Comparison of ENCODE assay signal across 9 mouse cellular contexts in genomic region chr9:51292674-51293073, GRCm38 (mm10). TPM values are rescaled to one million over a fixed set of nuclear protein-coding genes. Genes with fewer than 3 reads are reported as not detected.
DNase-seq lines count a peak whose midpoint lies in the region; ATAC-seq and TF ChIP-seq lines count a peak whose summit lies in the region.
"Had no signal": no experiment of that assay in that cellular context is flagged by ENCODE, and none has a peak within 500 bp of the region (broad histone marks: within the 10 kb centered on the region; RNA-seq: fewer than 3 reads in every experiment).

No protein-coding gene starts in this region.

- H3K27ac ChIP-seq in forebrain, embryonic 11.5 days (ENCODE audit: low read depth, low read length): no peak overlapping the region
- no peak overlapping the region for H3K27ac ChIP-seq in layer of hippocampus, adult 2 months
- H3K27ac ChIP-seq: liver, embryonic 15.5 days had no signal

- WGBS in forebrain, embryonic 11.5 days: 36% methylated on average over 4 of the region's 4 CpGs

- H3K36me3 ChIP-seq in G1E (replicated peaks): no peaks in the 10 kb centered on the region
- H3K36me3 ChIP-seq in forebrain, embryonic 11.5 days (ENCODE audit: control insufficient read depth, insufficient read depth, low read length): no peaks in the 10 kb centered on the region
- H3K36me3 ChIP-seq: liver, embryonic 15.5 days had no signal

- H3K9me3 ChIP-seq in G1E (replicated peaks): no peaks in the 10 kb centered on the region
- H3K9me3 ChIP-seq in forebrain, embryonic 11.5 days (ENCODE audit: control insufficient read depth, low read length): no peaks in the 10 kb centered on the region
- H3K9me3 ChIP-seq: liver, embryonic 15.5 days had no signal

- H3K27me3 ChIP-seq in G1E (ENCODE audit: insufficient read depth, low read length): peaks cover 27% of the 10 kb centered on the region
- no peaks in the 10 kb centered on the region for H3K27me3 ChIP-seq in forebrain, embryonic 11.5 days (ENCODE audit: control insufficient read depth, insufficient read depth, low read length)
- H3K27me3 ChIP-seq: liver, embryonic 15.5 days had no signal

- peaks cover 5% of the 10 kb centered on the region for H3K4me1 ChIP-seq in G1E (ENCODE audit: insufficient read depth, low read depth, low read length)
- H3K4me1 ChIP-seq in forebrain, embryonic 11.5 days (replicated peaks; ENCODE audit: control insufficient read depth, insufficient read depth, low read length): no peaks in the 10 kb centered on the region
- H3K4me1 ChIP-seq: liver, embryonic 15.5 days had no signal

- H3K9ac ChIP-seq in forebrain, embryonic 11.5 days (ENCODE audit: low read length): no peak overlapping the region
- H3K9ac ChIP-seq: liver, embryonic 15.5 days had no signal

- no peak for TF ChIP-seq CTCF in G1E (IDR thresholded peaks at IDR 0.05; ENCODE audit: low read depth, low read length)
- peak; percentile 95 for TF ChIP-seq CTCF in layer of hippocampus, adult 2 months (conservative IDR thresholded peaks at IDR 0.05)

- H3K4me3 ChIP-seq in G1E (ENCODE audit: low read depth, low read length): no peak overlapping the region
- H3K4me3 ChIP-seq in forebrain, embryonic 11.5 days (ENCODE audit: low read depth, low read length): no peak overlapping the region
- H3K4me3 ChIP-seq in layer of hippocampus, adult 2 months: no peak overlapping the region
- H3K4me3 ChIP-seq: liver, embryonic 15.5 days had no signal

- peak; percentile 52 for DNase-seq in G1E (ENCODE audit: low spot score)
- DNase-seq in c-Kit-positive CD71-negative TER-119-negative erythroid progenitor cells, embryonic 14.5 days (ENCODE audit: low read depth): peak; percentile 80
- DNase-seq in forebrain, embryonic 11.5 days (ENCODE audit: low spot score): peak; percentile 85
- DNase-seq in heart, postnatal 4 days: peak; percentile 77
- peak; percentile 83 to 87 for DNase-seq in layer of hippocampus, adult 2 months (ENCODE audit: low spot score in 2 of 2)
- peak; percentile 90 for DNase-seq in lung, postnatal 10 days
- DNase-seq in retina, postnatal 1 day: peak; percentile 89
- peak; percentile 78 for DNase-seq in thymus, postnatal 4 days

- ATAC-seq in G1E (ENCODE audit: extremely low read depth, insufficient number of reproducible peaks, low FRiP score, poor library complexity, severe bottlenecking): peak; percentile 28; the same call in 1 of the 2 replicates
- no peak; the same call in 1 of the 2 replicates for ATAC-seq in forebrain, embryonic 11.5 days (replicated peaks; ENCODE audit: low FRiP score)

- H3K4me2 ChIP-seq in forebrain, embryonic 11.5 days (ENCODE audit: low read depth, low read length, severe bottlenecking): no peak overlapping the region
- H3K4me2 ChIP-seq: liver, embryonic 15.5 days had no signal

RNA-seq across cellular contexts. Expression of gene Colca2, which starts 14.3 kb away (rescaled TPM):
- total RNA-seq in G1E (2014; fragmentation: Nextera tagmentation): not detected in 2 replicates
- total RNA-seq in G1E (2017): 0.11 TPM in 1 of 2 replicates, not detected in the other
- not detected in 2 replicates for polyA plus RNA-seq in G1E (2012)
- 1.0 and 2.3 TPM in 2 replicates for polyA plus RNA-seq in forebrain, embryonic 11.5 days (2014; fragmentation: Nextera tagmentation; extraction: Ambion mirVana)
- 1 to 10 TPM; 1.2 to 2.2 TPM for total RNA-seq in heart, postnatal 4 days (2021)
- 1 to 10 TPM in 1 of 2 experiments, under 1 TPM in 1; 0.38 to 1.1 TPM for total RNA-seq in layer of hippocampus, adult 2 months (2021)

RNA-seq across cellular contexts. Expression of gene 1810046K07Rik, which starts 36.0 kb away (rescaled TPM):
- total RNA-seq in G1E (2014; fragmentation: Nextera tagmentation) (not detected in 2 replicates), G1E (2017) (not detected in 2 replicates)
- not detected in 2 replicates for polyA plus RNA-seq in G1E (2012)
- polyA plus RNA-seq in forebrain, embryonic 11.5 days (2014; fragmentation: Nextera tagmentation; extraction: Ambion mirVana): not detected in 2 replicates
- not detected for total RNA-seq in heart, postnatal 4 days (2021)
- not detected for total RNA-seq in layer of hippocampus, adult 2 months (2021)
